Mouse (Mus musculus) MEL (cell line): Measurements from ENCODE around the gene Rnf217. TPM values are rescaled to one million over a fixed set of nuclear protein-coding genes. Genes with fewer than 3 reads are reported as not detected.

ENCODE experiments used
- DNase-seq: peaks from one replicate; pipeline ENCODE4 v3.0.0; 2011; ENCODE audit warnings: low read depth, low spot score
- H3K27ac ChIP-seq: 2 replicates; pipeline ENCODE4 v1.5.1; 2012; ENCODE audit warnings: low read depth, mild to moderate bottlenecking, control low read depth, low read length, moderate library complexity; ENCODE audit not compliant: control insufficient read depth
- H3K27me3 ChIP-seq, 2 experiments: fragments of 150-350 bp in 1 of 2; sonication (generic) in 1 of 2; 2 replicates each; pipeline ENCODE4 v1.6.1; 2012; ENCODE audit warnings: low read length in 2 of 2, mild to moderate bottlenecking in 2 of 2, improper control_type of control experiment in 1 of 2, moderate library complexity in 1 of 2; ENCODE audit not compliant: insufficient read depth in 2 of 2, control insufficient read depth in 1 of 2
- H3K36me3 ChIP-seq, 2 experiments: 2 replicates each; pipeline ENCODE4 v1.6.1; 2012 to 2014; ENCODE audit warnings: low read length in 2 of 2, improper control_type of control experiment in 1 of 2, inconsistent platforms in 1 of 2, mild to moderate bottlenecking in 1 of 2; ENCODE audit not compliant: insufficient read depth in 2 of 2, control insufficient read depth in 1 of 2
- H3K4me1 ChIP-seq, 2 experiments: fragments of 150-350 bp in 1 of 2; sonication (generic) in 1 of 2; 2 replicates each; pipeline ENCODE4 v1.6.1; 2012; ENCODE audit warnings: low read length in 2 of 2, improper control_type of control experiment in 1 of 2, mild to moderate bottlenecking in 1 of 2; ENCODE audit not compliant: insufficient read depth in 2 of 2, control insufficient read depth in 1 of 2
- H3K4me3 ChIP-seq, 2 experiments: fragments of 150-350 bp in 1 of 2; sonication (generic) in 1 of 2; 2 replicates each; pipeline ENCODE4 v1.5.1; 2012; ENCODE audit warnings: low read depth in 2 of 2, low read length in 2 of 2, mild to moderate bottlenecking in 2 of 2, moderate library complexity in 2 of 2, control low read depth in 1 of 2, improper control_type of control experiment in 1 of 2; ENCODE audit not compliant: control insufficient read depth in 1 of 2, insufficient read depth in 1 of 2
- H3K79me2 ChIP-seq: 2 replicates; pipeline ENCODE4 v1.6.1; 2012; ENCODE audit warnings: mild to moderate bottlenecking, low read length, moderate library complexity; ENCODE audit not compliant: control insufficient read depth, poor library complexity, insufficient read depth
- H3K9ac ChIP-seq: 2 replicates; pipeline ENCODE4 v1.6.1; 2012; ENCODE audit warnings: low read depth, mild to moderate bottlenecking, control low read depth, low read length, moderate library complexity; ENCODE audit not compliant: control insufficient read depth, poor library complexity, severe bottlenecking
- H3K9me3 ChIP-seq: fragments of 150-350 bp; sonication (generic); replicated peaks from 2 replicates; pipeline ENCODE4 v1.6.1; 2012; ENCODE audit warnings: mild to moderate bottlenecking, low read length, improper control_type of control experiment, moderate library complexity; ENCODE audit not compliant: insufficient read depth
- GABPA ChIP-seq: IDR thresholded peaks from 2 replicates; pipeline ENCODE4 v1.6.1; 2012; ENCODE audit warnings: low read depth, mild to moderate bottlenecking, inconsistent platforms, low read length, improper control_type of control experiment, moderate library complexity
- HCFC1 ChIP-seq: IDR thresholded peaks from 2 replicates; pipeline ENCODE4 v1.6.1; 2012; ENCODE audit warnings: low read depth, mild to moderate bottlenecking, inconsistent platforms, low read length, improper control_type of control experiment, moderate library complexity
- JUND ChIP-seq: IDR thresholded peaks from 2 replicates; pipeline ENCODE4 v1.6.1; 2011; ENCODE audit warnings: low read depth, mild to moderate bottlenecking, improper control_type of control experiment, low read length
- MXI1 ChIP-seq: IDR thresholded peaks from 2 replicates; pipeline ENCODE4 v1.6.1; 2011; ENCODE audit warnings: mild to moderate bottlenecking, low read depth, low read length, improper control_type of control experiment
- MYB ChIP-seq: IDR thresholded peaks from 2 replicates; pipeline ENCODE4 v1.6.1; 2011; ENCODE audit warnings: mild to moderate bottlenecking, low read depth, low read length, improper control_type of control experiment
- NRF1 ChIP-seq: IDR thresholded peaks from 2 replicates; pipeline ENCODE4 v1.6.1; 2014; ENCODE audit warnings: low read depth, mild to moderate bottlenecking, inconsistent platforms, low read length, improper control_type of control experiment, moderate library complexity; ENCODE audit not compliant: poor library complexity, insufficient read depth, severe bottlenecking
- POLR2A ChIP-seq, 2 experiments: IDR thresholded peaks; 2 replicates each; pipeline ENCODE4 v1.6.1; 2011 to 2012; ENCODE audit warnings: low read length in 2 of 2, mild to moderate bottlenecking in 2 of 2, control low read depth in 1 of 2, improper control_type of control experiment in 1 of 2, low read depth in 1 of 2, moderate library complexity in 1 of 2; ENCODE audit not compliant: control insufficient read depth in 1 of 2, insufficient read depth in 1 of 2, poor library complexity in 1 of 2
- POLR2AphosphoS2 ChIP-seq: IDR thresholded peaks from 2 replicates; pipeline ENCODE4 v1.6.1; 2011; ENCODE audit warnings: low read length, improper control_type of control experiment
- RCOR1 ChIP-seq: IDR thresholded peaks from 2 replicates; pipeline ENCODE4 v1.6.1; 2012; ENCODE audit warnings: low read depth, mild to moderate bottlenecking, inconsistent platforms, low read length, improper control_type of control experiment
- UBTF ChIP-seq: IDR thresholded peaks from 2 replicates; pipeline ENCODE4 v1.6.1; 2012; ENCODE audit warnings: low read depth, mild to moderate bottlenecking, inconsistent platforms, low read length, improper control_type of control experiment, moderate library complexity, borderline replicate concordance; ENCODE audit not compliant: insufficient read depth
- ZC3H11A ChIP-seq: IDR thresholded peaks from 2 replicates; pipeline ENCODE4 v1.6.1; 2012; ENCODE audit warnings: low read depth, mild to moderate bottlenecking, inconsistent platforms, low read length, improper control_type of control experiment
- ZMIZ1 ChIP-seq: IDR thresholded peaks from 2 replicates; pipeline ENCODE4 v1.6.1; 2012; ENCODE audit warnings: low read depth, mild to moderate bottlenecking, inconsistent platforms, low read length, improper control_type of control experiment, moderate library complexity
- ZNF384 ChIP-seq: IDR thresholded peaks from 2 replicates; pipeline ENCODE4 v1.6.1; 2012; ENCODE audit warnings: low read depth, mild to moderate bottlenecking, inconsistent platforms, low read length, improper control_type of control experiment
- polyA plus RNA-seq, 2 experiments: library from polyadenylated mRNA; stranded (reverse) in 1 of 2; unstranded in 1 of 2; fragments of >175 nt in 1 of 2; fragments of >200 nt in 1 of 2; gene quantifications; 2 replicates each; pipeline versions ENCODE4 v1.2.1 to v1.2.4; 2012; ENCODE audit warnings: low replicate concordance in 2 of 2, low read depth in 1 of 2; ENCODE audit not compliant: insufficient read length in 2 of 2, insufficient read depth in 1 of 2, missing spikeins in 1 of 2
- total RNA-seq: library from RNA; depleted of rRNA; stranded (reverse); fragments of 300-350 nt; gene quantifications from 2 replicates; pipeline ENCODE4 v1.2.3, GENCODE M21; 2012

The Rnf217 gene
- total and polyA plus RNA-seq, 3 experiments, result not detected

DNA sequence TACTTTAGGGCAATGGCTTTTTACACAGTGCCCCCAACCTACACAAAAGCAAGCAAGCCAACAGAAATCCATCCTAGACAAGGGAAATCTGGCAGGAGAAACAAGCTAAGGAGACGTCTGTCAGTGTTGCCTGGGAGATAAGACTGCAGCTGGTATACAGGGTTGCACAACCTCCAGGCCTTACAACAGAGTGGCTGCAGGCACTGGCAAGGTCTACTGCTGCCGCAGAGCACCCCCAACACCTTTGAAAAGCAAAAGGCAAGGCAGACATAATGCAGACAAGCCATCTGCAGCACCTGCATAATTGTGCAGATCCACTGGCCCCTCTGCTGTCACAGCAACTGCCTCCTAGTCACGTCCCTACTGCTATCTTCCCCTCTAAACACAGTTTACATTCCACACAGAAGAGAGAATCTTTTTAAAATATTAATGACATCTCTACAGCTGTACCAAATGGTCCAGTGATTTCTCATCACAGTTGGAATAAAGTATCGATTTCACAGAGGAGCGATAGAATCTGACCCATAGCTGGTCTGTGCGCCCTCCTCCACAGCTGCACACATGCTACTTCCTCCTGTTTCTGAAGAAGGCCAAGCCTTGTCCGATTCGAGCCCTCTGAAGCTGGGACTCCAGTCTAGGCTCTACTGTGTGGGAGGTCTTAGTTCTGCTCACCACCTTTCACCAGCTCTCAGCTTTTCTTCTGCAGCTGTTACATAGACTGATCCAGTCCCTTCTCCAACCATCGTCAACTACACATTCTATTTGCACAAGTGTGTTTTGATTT, 16.1 kb downstream of the Rnf217 start:
- Histone ChIP-seq H3K9ac (no peak overlapping the region), H3K36me3 (no peaks in the 10 kb centered on the region), H3K27me3 (no peaks in the 10 kb centered on the region), H3K9me3 (no peaks in the 10 kb centered on the region), H3K4me1 (no peaks in the 10 kb centered on the region), H3K4me3 (no peak overlapping the region), H3K27ac (no peak overlapping the region), H3K79me2 (no peaks in the 10 kb centered on the region)
- no peak for DNase-seq
- TF ChIP-seq UBTF (no peak), ZC3H11A (no peak), POLR2AphosphoS2 (no peak), POLR2A (IDR thresholded peaks at IDR 0.05; ENCODE audit: control insufficient read depth in 1 of 2, insufficient read depth in 1 of 2, low read depth in 1 of 2, low read length in 2 of 2, poor library complexity in 1 of 2) (no peak)

DNA sequence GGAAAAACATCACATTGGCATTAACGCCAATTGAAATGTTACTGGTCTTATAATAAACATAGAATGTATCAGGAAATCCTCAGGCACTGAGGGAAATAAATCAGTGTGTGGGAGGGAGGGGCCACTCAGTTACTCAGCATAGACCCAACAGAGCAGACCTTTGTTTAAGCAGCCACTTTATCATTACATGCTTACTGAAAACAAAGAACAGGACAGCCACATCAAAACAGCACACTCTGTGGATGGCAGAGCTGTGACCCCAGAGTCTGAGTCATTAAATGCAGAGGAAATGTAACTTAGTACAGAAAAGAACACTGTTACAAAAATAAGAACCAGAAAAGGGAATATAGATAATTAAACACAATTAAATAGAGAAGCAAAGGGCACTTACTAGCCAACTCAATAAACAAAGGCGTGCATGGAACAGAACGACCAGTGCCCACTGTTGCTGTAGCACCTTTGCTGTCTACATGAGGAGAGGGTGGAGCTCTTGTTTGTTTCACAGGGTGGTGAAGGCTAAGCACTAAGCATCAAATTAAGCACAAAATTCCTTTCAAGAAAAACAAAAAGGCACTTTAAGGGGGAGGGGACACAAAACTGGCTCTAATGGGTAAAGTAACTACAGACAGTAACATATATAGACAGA, 16.8 kb downstream of the Rnf217 start:
- Histone ChIP-seq H3K36me3 (no peaks in the 10 kb centered on the region), H3K9ac (no peak overlapping the region), H3K4me1 (no peaks in the 10 kb centered on the region), H3K27ac (no peak overlapping the region)
- no peak for TF ChIP-seq ZMIZ1
- no peak for TF ChIP-seq MYB
- no peak for TF ChIP-seq MXI1
- TF ChIP-seq NRF1, result no peak
- no peak for TF ChIP-seq JUND
- no peak for TF ChIP-seq ZNF384
- no peak for TF ChIP-seq UBTF
- no peak for TF ChIP-seq HCFC1
- TF ChIP-seq, all 39 proteins: peak for 0
- no peak overlapping the region for H3K4me3 ChIP-seq
- no peak for DNase-seq
- H3K27me3 ChIP-seq, result no peaks in the 10 kb centered on the region
- H3K9me3 ChIP-seq, result no peaks in the 10 kb centered on the region
- H3K79me2 ChIP-seq, result no peaks in the 10 kb centered on the region

DNA sequence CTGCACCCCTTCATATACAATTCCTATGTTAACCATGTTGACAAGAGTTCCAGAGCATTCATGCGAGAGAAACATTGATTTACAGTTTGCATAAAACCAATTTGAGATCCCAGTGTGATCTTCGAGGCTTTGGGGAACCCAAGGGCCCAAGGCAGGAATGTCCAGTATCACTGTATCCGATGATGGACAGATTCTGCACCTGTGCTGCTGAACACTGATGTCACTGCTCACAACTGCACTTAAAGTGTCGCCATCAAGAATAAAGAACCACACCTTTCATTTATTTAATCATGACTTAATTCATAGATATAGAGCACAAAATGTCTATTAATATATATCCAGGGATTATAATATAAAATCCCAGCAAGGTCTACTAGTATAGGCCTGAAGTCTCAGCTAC, 28.3 kb downstream of the Rnf217 start:
- DNase-seq, result no peak
- H3K27ac ChIP-seq, result no peak overlapping the region
- TF ChIP-seq RCOR1, result no peak
- no peak for TF ChIP-seq GABPA
- no peak for TF ChIP-seq MXI1
- H3K27me3 ChIP-seq, result no peaks in the 10 kb centered on the region
- H3K79me2 ChIP-seq, result no peaks in the 10 kb centered on the region
- no peaks in the 10 kb centered on the region for H3K9me3 ChIP-seq
- no peaks in the 10 kb centered on the region for H3K4me1 ChIP-seq
- H3K9ac ChIP-seq, result no peak overlapping the region
- no peaks in the 10 kb centered on the region for H3K36me3 ChIP-seq
- no peak overlapping the region for H3K4me3 ChIP-seq
